Mouse (Mus musculus): Measurements from ENCODE around the gene Gm26661. TPM values are rescaled to one million over a fixed set of nuclear protein-coding genes. Genes with fewer than 3 reads are reported as not detected.
A peak's percentile ranks its signal among the peaks of the same experiment; 100 is the strongest.

Gene Gm26661
- polyA plus RNA-seq, 1 experiment from 2014 or later: not detected

- Histone ChIP-seq H3K36me3 (no peaks in the 10 kb centered on the region), H3K9ac (no peak overlapping the region), H3K9me3 (replicated peaks) (no peaks in the 10 kb centered on the region), H3K4me3 (no peak overlapping the region), H3K27me3 (no peaks in the 10 kb centered on the region), H3K27ac (peak overlapping the region; percentile 28), H3K4me2 (no peak overlapping the region; the same call in 1 of the 2 replicates), H3K4me1 (replicated peaks) (peaks cover 64% of the 10 kb centered on the region)
- no peak for ATAC-seq (replicated peaks; ENCODE audit: insufficient number of reproducible peaks, insufficient read depth, low FRiP score, low read depth)
- 37% methylated on average over 7 of the region's 7 CpGs for WGBS
Measured at GRCm38 (mm10) chr14:7822693-7823092, 31.3 kb downstream of the Gm26661 start.

GRCm38 (mm10) chr14:7824651-7825268, 33.4 kb downstream of the Gm26661 start:
- Histone ChIP-seq H3K4me2 (0 out of 2 replicates have a peak overlapping the region, but pooled peaks have one; percentile 11), H3K36me3 (no peaks in the 10 kb centered on the region), H3K27me3 (no peaks in the 10 kb centered on the region), H3K4me1 (replicated peaks) (peaks cover 54% of the 10 kb centered on the region), H3K9me3 (replicated peaks) (no peaks in the 10 kb centered on the region), H3K4me3 (no peak overlapping the region), H3K9ac (no peak overlapping the region), H3K27ac (peak overlapping the region; percentile 13; the same call in 1 of the 2 replicates)
- no peak for ATAC-seq (replicated peaks; ENCODE audit: insufficient number of reproducible peaks, insufficient read depth, low FRiP score, low read depth)
- 50% methylated on average over 8 of the region's 8 CpGs for WGBS

GRCm38 (mm10) chr14:7826151-7826937, 35.0 kb downstream of the Gm26661 start:
- H3K36me3 ChIP-seq: no peaks in the 10 kb centered on the region
- 43% methylated on average over 10 of the region's 10 CpGs for WGBS
- H3K27ac ChIP-seq: peak overlapping the region; percentile 69
- peaks cover 40% of the 10 kb centered on the region for H3K4me1 ChIP-seq (replicated peaks)
- no peak overlapping the region for H3K4me3 ChIP-seq
- H3K9ac ChIP-seq: no peak overlapping the region
- 0 out of 2 replicates have a peak overlapping the region, but pooled peaks have one; percentile 20 for H3K4me2 ChIP-seq
- peak; percentile 65 for ATAC-seq (replicated peaks; ENCODE audit: insufficient number of reproducible peaks, insufficient read depth, low FRiP score, low read depth)
- no peaks in the 10 kb centered on the region for H3K9me3 ChIP-seq (replicated peaks)
- H3K27me3 ChIP-seq: no peaks in the 10 kb centered on the region

GRCm38 (mm10) chr14:7829181-7829580, 37.8 kb downstream of the Gm26661 start:
- Histone ChIP-seq H3K4me1 (replicated peaks) (peaks cover 31% of the 10 kb centered on the region), H3K4me2 (no peak overlapping the region)
- WGBS: 80% methylated on average over 2 of the region's 2 CpGs

GRCm38 (mm10) chr14:7831770-7832439, 40.5 kb downstream of the Gm26661 start:
- ATAC-seq (replicated peaks; ENCODE audit: insufficient number of reproducible peaks, insufficient read depth, low FRiP score, low read depth): no peak
- Histone ChIP-seq H3K27me3 (no peaks in the 10 kb centered on the region), H3K4me3 (no peak overlapping the region), H3K27ac (no peak overlapping the region), H3K4me2 (no peak overlapping the region), H3K9me3 (replicated peaks) (no peaks in the 10 kb centered on the region), H3K4me1 (replicated peaks) (peaks cover 8% of the 10 kb centered on the region), H3K9ac (no peak overlapping the region), H3K36me3 (no peaks in the 10 kb centered on the region)
- WGBS: 42% methylated on average over 1 of the region's 1 CpGs

More at GRCm38 (mm10) chr14:7829181-7829580, 37.8 kb downstream of the Gm26661 start:
- Histone ChIP-seq H3K9ac (no peak overlapping the region), H3K9me3 (replicated peaks) (no peaks in the 10 kb centered on the region), H3K27me3 (no peaks in the 10 kb centered on the region), H3K27ac (no peak overlapping the region), H3K36me3 (no peaks in the 10 kb centered on the region), H3K4me3 (no peak overlapping the region)
- no peak for ATAC-seq (replicated peaks; ENCODE audit: insufficient number of reproducible peaks, insufficient read depth, low FRiP score, low read depth)

- Histone ChIP-seq H3K9me3 (replicated peaks) (no peaks in the 10 kb centered on the region), H3K4me3 (no peak overlapping the region), H3K27ac (no peak overlapping the region), H3K27me3 (no peaks in the 10 kb centered on the region), H3K9ac (no peak overlapping the region), H3K4me2 (no peak overlapping the region), H3K4me1 (replicated peaks) (peaks cover 4% of the 10 kb centered on the region; the same call in 1 of the 2 replicates), H3K36me3 (no peaks in the 10 kb centered on the region)
- 95% methylated on average over 5 of the region's 5 CpGs for WGBS
- no peak for ATAC-seq (replicated peaks; ENCODE audit: insufficient number of reproducible peaks, insufficient read depth, low FRiP score, low read depth)
Measured at GRCm38 (mm10) chr14:7832440-7832783, 41.0 kb downstream of the Gm26661 start.

GRCm38 (mm10) chr14:7833458-7833857, 42.1 kb downstream of the Gm26661 start:
- no peaks in the 10 kb centered on the region for H3K36me3 ChIP-seq
- H3K27me3 ChIP-seq: no peaks in the 10 kb centered on the region
- H3K9ac ChIP-seq: no peak overlapping the region
- H3K4me3 ChIP-seq: no peak overlapping the region
- 0 out of 2 replicates have a peak, but pooled peaks cover 2% of the 10 kb centered on the region for H3K4me1 ChIP-seq (replicated peaks)
- ATAC-seq (replicated peaks; ENCODE audit: insufficient number of reproducible peaks, insufficient read depth, low FRiP score, low read depth): no peak
- H3K27ac ChIP-seq: no peak overlapping the region
- H3K9me3 ChIP-seq (replicated peaks): no peaks in the 10 kb centered on the region
- no peak overlapping the region for H3K4me2 ChIP-seq
- WGBS: 84% methylated on average over 4 of the region's 4 CpGs

GRCm38 (mm10) chr14:7838564-7839089, 47.2 kb downstream of the Gm26661 start:
- Histone ChIP-seq H3K4me1 (replicated peaks) (peaks cover 9% of the 10 kb centered on the region), H3K4me3 (no peak overlapping the region), H3K27me3 (no peaks in the 10 kb centered on the region), H3K36me3 (no peaks in the 10 kb centered on the region), H3K27ac (no peak overlapping the region), H3K4me2 (no peak overlapping the region), H3K9me3 (replicated peaks) (no peaks in the 10 kb centered on the region), H3K9ac (no peak overlapping the region)
- 73% methylated on average over 5 of the region's 5 CpGs for WGBS
- ATAC-seq (replicated peaks; ENCODE audit: insufficient number of reproducible peaks, insufficient read depth, low FRiP score, low read depth): no peak

GRCm38 (mm10) chr14:7839950-7840514, 48.6 kb downstream of the Gm26661 start:
- H3K4me2 ChIP-seq: no peak overlapping the region
- H3K9me3 ChIP-seq (replicated peaks): no peaks in the 10 kb centered on the region
- H3K9ac ChIP-seq: no peak overlapping the region
- H3K27ac ChIP-seq: no peak overlapping the region
- no peak for ATAC-seq (replicated peaks; ENCODE audit: insufficient number of reproducible peaks, insufficient read depth, low FRiP score, low read depth)
- H3K36me3 ChIP-seq: no peaks in the 10 kb centered on the region
- no peak overlapping the region for H3K4me3 ChIP-seq
- H3K4me1 ChIP-seq (replicated peaks): peaks cover 9% of the 10 kb centered on the region
- WGBS: 49% methylated on average over 8 of the region's 8 CpGs
- no peaks in the 10 kb centered on the region for H3K27me3 ChIP-seq

All from heart, embryonic 15.5 days (tissue).